Mouse (Mus musculus) cerebellum, postnatal 25 days (tissue): ENCODE results near the gene Tmem232.
"Not testable (repeated sequence)": the region's sequence is repeated elsewhere in the genome, so short reads cannot be mapped to it uniquely, and the experiment has no call there.

Experiments used
- DNase-seq, 2 experiments: peaks; one replicate each; pipeline ENCODE4 v3.0.0; 2021; ENCODE audit warnings: mixed read lengths in 2 of 2

The Tmem232 gene

GRCm38 (mm10) chr17:65513517-65513916 is 27.1 kb downstream of the Tmem232 start:
- DNase-seq: no peak

DNA sequence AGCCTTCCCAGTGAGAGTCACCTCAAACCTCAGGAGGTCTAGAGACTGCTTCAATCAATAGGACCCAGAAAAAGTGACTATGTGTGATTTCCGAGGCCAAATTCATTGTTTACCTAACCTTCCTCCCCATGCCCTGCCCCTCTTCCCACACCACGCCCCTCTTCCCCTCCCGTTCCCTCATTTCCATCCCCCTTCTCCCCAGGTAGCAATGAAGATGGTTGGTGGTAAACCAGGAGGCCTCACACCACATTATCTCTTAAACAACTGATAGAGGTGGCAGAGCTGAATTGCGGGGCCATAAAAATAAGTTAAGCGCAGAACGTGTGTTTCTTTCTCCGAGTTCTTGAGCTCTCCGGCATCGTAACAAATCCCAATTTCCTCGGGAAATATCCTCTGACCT is 55.9 kb downstream of the Tmem232 start:
- no peak for DNase-seq

- DNase-seq: no peak
Observed at GRCm38 (mm10) chr17:65476747-65477146, 63.8 kb downstream of the Tmem232 start.

- no peak for DNase-seq
Observed at GRCm38 (mm10) chr17:65450818-65451217, 89.8 kb downstream of the Tmem232 start.

GRCm38 (mm10) chr17:65437906-65438305 is 102.7 kb downstream of the Tmem232 start:
- not testable (repeated sequence) for DNase-seq

- no peak for DNase-seq
Observed at GRCm38 (mm10) chr17:65419124-65419523, 121.5 kb downstream of the Tmem232 start.

DNA sequence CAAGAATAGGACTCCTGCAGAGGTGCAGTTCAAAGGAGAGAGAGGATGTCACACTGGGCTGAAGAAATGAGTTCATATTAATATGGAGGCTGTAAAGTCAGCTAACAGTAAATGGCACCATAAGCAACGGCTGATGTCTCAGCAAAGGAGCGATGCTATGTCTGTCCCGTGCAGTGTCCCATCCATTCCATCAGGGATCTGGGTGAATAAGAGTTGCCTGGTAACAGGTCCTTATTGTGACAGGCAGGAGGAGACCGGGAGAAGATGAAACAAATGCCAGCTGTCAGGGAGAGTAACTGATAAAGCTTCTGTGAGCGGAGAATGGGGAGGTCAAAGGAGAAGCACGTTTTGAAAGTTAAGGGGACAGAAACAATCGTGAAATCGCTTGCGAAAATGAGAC is 135.3 kb downstream of the Tmem232 start:
- DNase-seq: no peak

GRCm38 (mm10) chr17:65400914-65401313 is 139.7 kb downstream of the Tmem232 start:
- no peak for DNase-seq

DNA sequence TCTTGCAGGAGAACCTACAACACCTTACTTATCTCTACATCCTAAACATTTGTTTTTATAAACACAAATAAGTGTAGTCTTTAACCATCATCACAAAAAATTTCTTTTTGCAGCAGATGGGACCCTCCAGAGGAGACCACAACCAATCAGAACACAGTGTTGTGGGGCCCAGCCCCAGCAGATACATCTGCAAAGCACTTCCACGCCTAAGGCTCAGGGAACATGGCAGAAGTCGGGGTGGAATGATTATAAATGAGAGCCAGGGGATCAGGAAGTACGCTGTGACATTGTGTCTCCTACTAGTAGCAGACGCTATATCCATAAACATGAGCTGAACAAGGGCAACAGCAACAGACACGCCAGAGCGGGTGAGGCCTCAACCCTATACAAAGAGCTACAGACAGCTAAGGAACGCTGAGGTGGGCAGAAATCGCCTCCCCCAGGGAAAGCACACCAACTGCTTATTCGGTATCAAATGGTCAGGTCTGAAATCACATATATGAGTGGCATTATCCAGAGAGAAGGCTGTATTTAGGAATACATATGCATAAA is 156.1 kb downstream of the Tmem232 start:
- DNase-seq: no peak

GRCm38 (mm10) chr17:65370034-65370780 is 170.4 kb downstream of the Tmem232 start:
- peak in 1 of 2 experiments; percentile 11 for DNase-seq

- DNase-seq: no peak
Observed at GRCm38 (mm10) chr17:65365535-65366254, 174.9 kb downstream of the Tmem232 start.

GRCm38 (mm10) chr17:65351836-65352235 is 188.7 kb downstream of the Tmem232 start:
- DNase-seq: no peak

DNA sequence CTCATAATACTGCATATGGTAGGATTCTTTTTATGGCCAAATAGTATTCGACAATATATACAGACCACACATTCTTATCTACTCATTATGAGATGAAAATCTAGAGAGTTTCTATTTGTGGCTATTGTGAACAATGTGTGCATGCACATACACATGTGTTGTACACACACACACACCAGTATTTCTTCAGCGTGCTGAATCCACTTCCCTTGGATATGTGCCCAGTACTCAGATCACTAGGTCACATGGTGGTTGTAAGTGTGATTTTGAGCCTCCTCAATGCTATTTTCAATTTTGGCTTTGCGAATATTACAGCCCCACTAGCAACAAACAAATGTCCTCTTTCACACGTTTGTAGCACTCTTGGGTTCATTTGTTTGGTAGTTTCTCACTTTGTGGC is 200.6 kb downstream of the Tmem232 start:
- DNase-seq: no peak

DNA sequence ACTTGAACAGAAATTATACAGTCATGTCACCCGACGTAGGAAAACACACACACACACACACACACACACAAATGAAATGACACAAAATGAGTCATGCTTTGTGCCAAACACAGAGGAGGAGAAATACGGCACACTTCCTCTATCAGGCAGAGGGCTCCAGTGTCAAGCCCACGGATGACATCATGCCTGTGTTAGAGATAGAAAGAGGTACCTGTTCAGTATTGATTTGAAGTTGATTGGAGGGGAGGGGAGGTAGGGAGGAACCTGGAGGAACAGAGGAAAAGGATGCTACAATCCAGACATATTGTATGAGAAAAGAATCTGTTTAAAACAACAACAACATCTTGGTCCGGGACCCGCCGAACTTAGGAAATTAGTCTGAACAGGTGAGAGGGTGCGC is 209.8 kb downstream of the Tmem232 start:
- no peak for DNase-seq

GRCm38 (mm10) chr17:65325249-65325648 is 215.3 kb downstream of the Tmem232 start:
- peak; percentile 45 to 71 for DNase-seq

GRCm38 (mm10) chr17:65320623-65321022 is 220.0 kb downstream of the Tmem232 start:
- DNase-seq: no peak

GRCm38 (mm10) chr17:65299946-65300345 is 240.6 kb downstream of the Tmem232 start:
- DNase-seq: no peak

DNA sequence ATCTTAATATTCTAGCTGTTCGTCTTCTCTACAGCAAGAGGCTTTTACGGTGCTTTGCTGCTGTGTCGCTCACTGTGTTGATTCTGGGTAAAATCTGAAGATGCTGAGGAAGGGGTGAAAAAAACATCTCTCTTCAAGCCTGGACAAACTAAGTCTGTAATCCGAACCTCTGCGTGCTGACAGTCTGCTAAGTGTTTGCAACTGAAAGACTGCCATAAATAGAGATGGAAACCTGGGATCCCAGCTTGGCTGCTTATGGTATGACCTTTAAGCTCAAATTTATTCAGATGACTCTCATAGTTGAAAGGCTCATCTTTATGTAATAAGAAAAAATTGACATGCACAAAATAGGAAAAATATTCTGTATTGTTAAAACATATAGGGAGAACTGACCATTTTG is 242.8 kb downstream of the Tmem232 start:
- no peak for DNase-seq

DNA sequence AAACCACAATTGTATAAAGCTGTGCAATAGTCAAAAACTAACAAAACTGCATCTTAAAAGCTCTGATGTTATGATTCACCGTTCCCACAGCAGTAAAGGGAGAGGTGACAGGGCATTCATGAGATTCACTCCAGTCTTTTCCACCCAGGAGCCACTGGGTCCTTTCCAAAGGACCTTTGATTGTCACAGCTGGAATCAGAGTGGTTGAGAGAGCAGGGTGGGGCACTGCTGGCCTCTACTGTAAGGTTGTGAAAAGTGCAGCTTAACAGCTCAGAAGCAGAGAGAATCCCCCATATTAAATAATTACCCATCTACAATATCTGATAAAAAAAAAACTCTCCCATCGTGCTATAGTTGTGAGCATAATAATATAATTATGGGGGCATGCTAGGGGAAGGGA is 288.4 kb downstream of the Tmem232 start:
- peak; percentile 5 to 20 for DNase-seq

- DNase-seq: no peak
Observed at GRCm38 (mm10) chr17:65250261-65250660, 290.3 kb downstream of the Tmem232 start.

DNA sequence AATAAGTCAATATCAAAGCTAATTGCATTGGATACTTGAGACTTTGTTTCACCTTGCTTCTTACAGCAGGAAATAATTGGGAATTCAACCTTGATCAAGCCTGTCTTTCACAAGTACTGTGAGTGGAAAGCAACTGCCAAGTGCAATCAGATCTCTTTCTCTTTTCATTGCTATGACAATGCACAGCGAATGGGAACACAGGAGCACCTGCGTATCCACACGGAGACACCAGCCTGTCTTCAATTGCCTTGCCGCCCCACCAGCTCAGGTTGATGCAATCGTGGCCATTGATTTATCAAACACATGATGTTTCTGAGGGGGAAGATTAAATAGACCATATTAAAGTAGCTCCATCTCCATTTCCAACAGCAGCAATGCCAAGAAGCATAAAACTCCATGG is 296.9 kb downstream of the Tmem232 start:
- DNase-seq: no peak

DNA sequence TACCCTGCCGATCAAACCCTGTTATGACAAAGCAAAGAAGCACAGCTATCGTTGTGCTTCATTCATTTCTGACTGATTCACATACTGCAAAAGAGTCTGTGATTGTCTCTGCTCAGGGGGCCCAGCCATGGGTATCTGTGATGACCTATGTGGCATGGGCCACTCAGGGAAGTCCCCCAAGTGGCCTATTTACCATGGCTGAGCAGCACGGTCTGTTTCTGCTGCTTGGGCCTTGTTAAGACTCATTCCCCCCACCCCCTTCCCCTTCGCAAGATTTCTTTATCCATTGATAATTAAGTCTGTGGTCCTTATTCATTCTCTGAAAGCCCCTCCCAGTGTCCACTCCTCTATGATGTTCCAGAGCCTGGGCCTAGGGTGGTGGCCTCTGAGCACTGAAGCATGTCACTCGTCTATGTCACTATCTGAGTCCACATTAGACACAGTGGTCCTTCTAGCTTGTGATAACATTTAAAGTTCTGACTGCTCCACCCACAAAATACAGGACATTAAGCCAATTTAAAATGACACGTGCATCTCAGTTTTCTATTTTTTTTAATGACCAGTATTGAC is 315.1 kb downstream of the Tmem232 start:
- no peak for DNase-seq

DNA sequence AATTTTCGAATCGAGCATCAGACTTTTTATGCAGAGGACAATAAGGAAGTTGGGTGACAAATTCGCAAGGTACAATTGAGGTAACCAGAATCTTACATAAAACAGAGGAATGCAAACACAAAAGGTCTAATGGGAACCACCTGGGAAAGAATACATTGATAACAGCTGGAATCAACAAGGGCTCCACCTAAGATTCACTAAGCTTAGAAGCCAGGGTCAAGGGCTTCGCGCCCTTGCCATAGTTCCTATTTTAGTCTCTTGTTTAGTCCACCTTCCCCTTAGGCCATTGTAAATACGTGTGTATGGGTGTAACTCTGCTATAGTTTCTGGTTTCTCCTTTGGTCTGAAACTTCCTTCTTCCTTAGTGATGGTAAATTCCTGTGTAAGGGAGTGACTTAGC is 318.9 kb downstream of the Tmem232 start:
- DNase-seq: not testable (repeated sequence)
